Mouse (Mus musculus) neural tube, embryonic 15.5 days (tissue): ENCODE results near the gene B3galt1. TPM values are rescaled to one million over a fixed set of nuclear protein-coding genes. Genes with fewer than 3 reads are reported as not detected.

Source experiments
- ATAC-seq: fragments of 200-750 bp; cut with Nextera tagmentation; 2 replicates; pipeline ENCODE4 v1.8.0; 2017; ENCODE audit warnings: mild to moderate bottlenecking, moderate TSS enrichment, moderate library complexity; ENCODE audit not compliant: low FRiP score
- H3K27ac ChIP-seq: fragments of 300-500 bp; sonication (generic); replicated peaks from 2 replicates; pipeline ENCODE4 v1.5.1; 2015; ENCODE audit warnings: mild to moderate bottlenecking, inconsistent platforms
- H3K27me3 ChIP-seq: fragments of 300-500 bp; sonication (generic); replicated peaks from 2 replicates; pipeline ENCODE4 v1.6.1; 2015; ENCODE audit warnings: inconsistent platforms
- H3K36me3 ChIP-seq: fragments of 300-500 bp; sonication (generic); 2 replicates; pipeline ENCODE4 v1.6.1; 2015; ENCODE audit warnings: inconsistent platforms
- H3K4me1 ChIP-seq: fragments of 300-500 bp; sonication (generic); 2 replicates; pipeline ENCODE4 v1.6.1; 2015; ENCODE audit warnings: inconsistent platforms
- H3K4me2 ChIP-seq: fragments of 300-500 bp; sonication (generic); 2 replicates; pipeline ENCODE4 v1.6.1; 2015; ENCODE audit warnings: inconsistent platforms, mild to moderate bottlenecking, moderate library complexity
- H3K4me3 ChIP-seq: fragments of 300-500 bp; sonication (generic); replicated peaks from 2 replicates; pipeline ENCODE4 v1.5.1; 2015; ENCODE audit warnings: mild to moderate bottlenecking, inconsistent platforms
- H3K9ac ChIP-seq: fragments of 300-500 bp; sonication (generic); replicated peaks from 2 replicates; pipeline ENCODE4 v1.6.1; 2015; ENCODE audit warnings: mild to moderate bottlenecking, inconsistent platforms
- H3K9me3 ChIP-seq: fragments of 300-500 bp; sonication (generic); replicated peaks from 2 replicates; pipeline ENCODE4 v1.6.1; 2016; ENCODE audit warnings: inconsistent platforms
- WGBS: fragments of 180-500 bp; shearing (Covaris S2); methylation state at CpG from one replicate; pipeline ENCODE4 v1.1.7; 2015; ENCODE audit warnings: mixed read lengths; 5-methylcytosine and 5-hydroxymethylcytosine counted together
- polyA plus RNA-seq: library from polyadenylated mRNA; unstranded; fragments of >200 nt; fragmentation: Nextera tagmentation; extraction: Ambion mirVana; gene quantifications from 2 replicates; pipeline ENCODE4 v1.2.1, GENCODE M21; 2015

Gene B3galt1
- polyA plus RNA-seq, 1 experiment from 2014 or later, result 59.7 TPM

GRCm38 (mm10) chr2:68005210-68005609, 439.5 kb downstream of the B3galt1 start:
- 86% methylated on average over 9 of the region's 9 CpGs for WGBS
- ATAC-seq, result no peak

DNA sequence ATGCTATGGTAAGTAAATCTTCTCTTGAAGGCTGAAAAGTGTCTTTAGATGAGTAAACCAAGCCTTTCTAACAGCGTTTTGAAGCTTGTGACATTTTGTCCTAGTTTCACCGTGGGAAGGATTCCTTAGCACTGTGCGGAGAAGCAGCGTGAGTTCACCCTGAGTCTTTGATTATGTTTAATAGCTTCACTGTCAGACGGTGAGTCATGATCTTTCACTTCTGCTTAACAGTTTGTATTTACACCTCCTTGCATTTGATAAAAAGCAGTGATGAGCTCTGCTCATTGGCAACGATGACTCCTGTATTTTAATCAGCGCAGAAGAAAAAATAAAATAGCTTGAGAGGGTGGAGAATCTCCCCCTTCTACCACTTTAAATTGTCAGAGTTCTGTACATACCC, 440.0 kb downstream of the B3galt1 start:
- no peak overlapping the region for H3K27ac ChIP-seq
- no peak for ATAC-seq
- 61% methylated on average over 7 of the region's 7 CpGs for WGBS
- H3K36me3 ChIP-seq, result no peaks in the 10 kb centered on the region
- H3K9me3 ChIP-seq, result no peaks in the 10 kb centered on the region
- H3K4me1 ChIP-seq, result no peaks in the 10 kb centered on the region
- no peaks in the 10 kb centered on the region for H3K27me3 ChIP-seq
- H3K4me2 ChIP-seq, result no peak overlapping the region
- no peak overlapping the region for H3K9ac ChIP-seq
- no peak overlapping the region for H3K4me3 ChIP-seq

More at GRCm38 (mm10) chr2:68005210-68005609, 439.5 kb downstream of the B3galt1 start:
- Histone ChIP-seq H3K27ac (no peak overlapping the region), H3K9ac (no peak overlapping the region), H3K4me2 (no peak overlapping the region), H3K9me3 (no peaks in the 10 kb centered on the region), H3K4me1 (no peaks in the 10 kb centered on the region), H3K4me3 (no peak overlapping the region), H3K36me3 (no peaks in the 10 kb centered on the region), H3K27me3 (no peaks in the 10 kb centered on the region)

DNA sequence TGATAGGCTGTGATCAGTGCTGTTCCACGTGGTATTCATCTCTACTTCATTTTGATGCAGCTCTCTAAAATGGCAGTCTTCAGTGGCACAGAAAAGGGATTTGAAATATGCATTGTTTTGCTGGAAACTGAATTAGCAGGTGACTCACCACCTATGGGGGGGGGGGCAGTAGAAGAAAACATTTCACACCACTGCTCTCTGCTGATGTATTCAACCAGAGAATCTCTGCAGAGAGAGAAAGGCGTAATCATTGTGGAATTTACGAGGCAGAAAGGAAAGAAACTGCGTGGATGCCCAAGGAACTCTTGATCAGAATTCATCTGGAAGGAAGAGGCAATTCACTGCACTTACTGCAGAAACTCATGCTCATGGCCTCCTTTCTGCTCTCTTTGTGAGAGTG, 445.7 kb downstream of the B3galt1 start:
- H3K27ac ChIP-seq, result no peak overlapping the region
- no peaks in the 10 kb centered on the region for H3K27me3 ChIP-seq
- H3K4me2 ChIP-seq, result no peak overlapping the region
- no peaks in the 10 kb centered on the region for H3K4me1 ChIP-seq
- WGBS, result 64% methylated on average over 4 of the region's 4 CpGs
- ATAC-seq, result no peak
- no peak overlapping the region for H3K4me3 ChIP-seq
- H3K9ac ChIP-seq, result no peak overlapping the region
- H3K36me3 ChIP-seq, result no peaks in the 10 kb centered on the region
- no peaks in the 10 kb centered on the region for H3K9me3 ChIP-seq

DNA sequence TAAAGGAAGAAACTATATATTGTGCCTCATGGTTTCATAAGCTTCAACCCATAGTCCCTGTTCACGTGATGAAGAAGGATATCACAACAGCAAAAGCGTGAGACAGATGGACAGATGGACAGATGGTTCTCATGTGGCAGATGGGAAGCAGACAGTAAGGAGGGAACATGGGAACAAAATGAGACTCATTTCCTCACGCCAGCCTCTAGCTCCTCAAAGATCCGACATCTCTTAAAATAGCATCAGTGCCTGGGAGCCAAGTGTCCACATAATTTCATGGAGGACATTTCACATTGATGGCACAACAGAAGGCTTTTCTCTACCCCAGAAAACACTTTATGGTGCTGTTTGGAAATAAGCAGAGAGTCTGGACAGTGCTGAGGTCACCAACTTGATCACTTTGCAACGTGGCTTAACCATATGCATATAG, 454.6 kb downstream of the B3galt1 start:
- Histone ChIP-seq H3K9me3 (no peaks in the 10 kb centered on the region), H3K4me1 (no peaks in the 10 kb centered on the region), H3K9ac (no peak overlapping the region), H3K4me3 (no peak overlapping the region), H3K27me3 (no peaks in the 10 kb centered on the region), H3K36me3 (no peaks in the 10 kb centered on the region), H3K27ac (no peak overlapping the region), H3K4me2 (no peak overlapping the region)
- 84% methylated on average over 5 of the region's 5 CpGs for WGBS
- ATAC-seq, result no peak

DNA sequence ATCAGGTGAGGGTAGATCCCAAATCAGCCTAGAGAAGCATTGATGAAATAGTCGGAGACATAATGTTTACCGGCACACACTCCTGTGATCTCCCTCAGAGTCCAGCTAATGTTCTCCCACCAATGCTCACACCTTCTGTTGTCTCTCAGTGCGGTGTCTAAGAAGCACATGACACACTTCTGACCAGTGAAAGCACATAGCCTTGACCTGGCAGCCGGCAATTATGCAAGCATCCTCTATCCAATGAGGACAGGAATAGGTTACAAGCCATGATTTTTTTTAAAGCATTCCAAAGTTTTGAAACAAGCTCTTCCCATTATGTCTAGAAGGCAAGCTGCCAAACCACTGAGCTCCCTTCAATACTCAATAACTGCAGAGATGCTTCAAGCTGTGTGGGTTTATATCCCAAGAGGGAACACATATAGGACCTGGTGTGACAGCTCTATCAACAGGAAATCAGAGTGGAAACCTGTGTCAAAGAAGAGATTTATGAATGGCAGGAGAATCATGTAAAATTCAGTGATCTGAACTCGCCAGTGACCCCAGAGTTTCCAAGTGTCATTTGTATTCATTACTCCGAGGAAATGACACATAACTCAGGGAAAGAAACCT, 456.0 kb downstream of the B3galt1 start:
- no peaks in the 10 kb centered on the region for H3K4me1 ChIP-seq
- no peaks in the 10 kb centered on the region for H3K9me3 ChIP-seq
- WGBS, result 88% methylated on average over 6 of the region's 6 CpGs
- no peaks in the 10 kb centered on the region for H3K36me3 ChIP-seq
- H3K27ac ChIP-seq, result no peak overlapping the region
- no peak for ATAC-seq
- no peaks in the 10 kb centered on the region for H3K27me3 ChIP-seq
- no peak overlapping the region for H3K9ac ChIP-seq
- H3K4me3 ChIP-seq, result no peak overlapping the region
- no peak overlapping the region for H3K4me2 ChIP-seq

- WGBS, result 97% methylated on average over 2 of the region's 2 CpGs
Observed at GRCm38 (mm10) chr2:68028811-68029210, 463.1 kb downstream of the B3galt1 start.

DNA sequence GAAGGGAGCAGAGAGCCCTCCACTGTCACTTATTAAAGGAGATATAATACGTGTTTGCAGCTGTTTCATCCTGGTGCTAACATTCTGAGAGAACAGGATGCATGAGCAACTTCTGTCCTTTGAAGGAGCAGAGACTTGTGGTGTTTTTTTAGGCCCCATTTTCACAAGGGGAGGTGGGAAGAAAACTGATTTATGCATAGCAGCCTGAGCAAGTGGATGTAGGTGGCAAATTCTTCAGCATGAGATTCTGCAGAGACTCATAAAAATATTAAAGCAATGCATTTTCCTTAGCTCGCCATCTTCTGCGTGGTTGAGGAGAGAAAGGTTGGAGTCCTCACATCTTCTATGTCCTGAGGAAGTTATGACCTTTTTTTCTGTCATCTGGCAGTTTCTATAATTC, 469.0 kb downstream of the B3galt1 start:
- Histone ChIP-seq H3K36me3 (no peaks in the 10 kb centered on the region), H3K9me3 (no peaks in the 10 kb centered on the region), H3K4me1 (no peaks in the 10 kb centered on the region), H3K4me3 (no peak overlapping the region), H3K27me3 (no peaks in the 10 kb centered on the region), H3K4me2 (no peak overlapping the region), H3K9ac (no peak overlapping the region), H3K27ac (no peak overlapping the region)
- 80% methylated on average over 3 of the region's 3 CpGs for WGBS
- ATAC-seq, result no peak

More at GRCm38 (mm10) chr2:68028811-68029210, 463.1 kb downstream of the B3galt1 start:
- Histone ChIP-seq H3K27ac (no peak overlapping the region), H3K36me3 (no peaks in the 10 kb centered on the region), H3K4me1 (no peaks in the 10 kb centered on the region), H3K4me2 (no peak overlapping the region), H3K4me3 (no peak overlapping the region), H3K9me3 (no peaks in the 10 kb centered on the region), H3K27me3 (no peaks in the 10 kb centered on the region), H3K9ac (no peak overlapping the region)
- ATAC-seq, result no peak

- no peak overlapping the region for H3K4me2 ChIP-seq
- no peak overlapping the region for H3K4me3 ChIP-seq
- 82% methylated on average over 5 of the region's 5 CpGs for WGBS
- no peak overlapping the region for H3K9ac ChIP-seq
- H3K27ac ChIP-seq, result no peak overlapping the region
- ATAC-seq, result no peak
- H3K36me3 ChIP-seq, result no peaks in the 10 kb centered on the region
- no peaks in the 10 kb centered on the region for H3K27me3 ChIP-seq
- no peaks in the 10 kb centered on the region for H3K4me1 ChIP-seq
- no peaks in the 10 kb centered on the region for H3K9me3 ChIP-seq
Observed at GRCm38 (mm10) chr2:68040752-68041151, 475.1 kb downstream of the B3galt1 start.

GRCm38 (mm10) chr2:68052481-68052880, 486.8 kb downstream of the B3galt1 start:
- no peak overlapping the region for H3K4me2 ChIP-seq
- ATAC-seq, result no peak
- no peak overlapping the region for H3K9ac ChIP-seq
- H3K9me3 ChIP-seq, result no peaks in the 10 kb centered on the region
- H3K27me3 ChIP-seq, result no peaks in the 10 kb centered on the region
- 92% methylated on average over 6 of the region's 6 CpGs for WGBS
- H3K4me3 ChIP-seq, result no peak overlapping the region
- H3K36me3 ChIP-seq, result no peaks in the 10 kb centered on the region
- no peaks in the 10 kb centered on the region for H3K4me1 ChIP-seq
- no peak overlapping the region for H3K27ac ChIP-seq

DNA sequence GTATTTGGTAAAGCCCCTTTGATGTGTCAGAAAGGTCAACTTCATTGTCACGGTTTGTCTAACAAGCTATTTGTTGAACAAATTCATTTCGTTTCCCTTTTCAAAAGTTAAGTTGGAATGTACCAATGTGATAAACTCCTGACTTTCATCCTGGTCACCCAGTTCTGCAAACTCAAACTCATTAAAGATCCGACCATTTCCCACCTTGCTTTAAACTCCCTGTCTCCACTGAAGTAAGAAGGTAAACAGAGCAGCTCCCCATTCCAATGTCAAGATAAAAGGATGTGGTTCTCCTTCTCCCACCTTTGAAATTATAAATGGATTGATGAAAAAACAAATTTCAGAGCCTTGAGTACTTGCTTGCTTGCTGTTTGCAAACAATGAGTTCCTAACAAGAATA, 487.6 kb downstream of the B3galt1 start:
- WGBS, result 74% methylated on average over 3 of the region's 3 CpGs
- Histone ChIP-seq H3K4me3 (no peak overlapping the region), H3K4me2 (no peak overlapping the region), H3K9me3 (no peaks in the 10 kb centered on the region), H3K9ac (no peak overlapping the region), H3K27ac (no peak overlapping the region), H3K36me3 (no peaks in the 10 kb centered on the region), H3K4me1 (no peaks in the 10 kb centered on the region), H3K27me3 (no peaks in the 10 kb centered on the region)
- no peak for ATAC-seq

- Histone ChIP-seq H3K9ac (no peak overlapping the region), H3K4me2 (no peak overlapping the region), H3K27me3 (no peaks in the 10 kb centered on the region), H3K9me3 (no peaks in the 10 kb centered on the region), H3K36me3 (no peaks in the 10 kb centered on the region), H3K4me3 (no peak overlapping the region), H3K27ac (no peak overlapping the region), H3K4me1 (no peaks in the 10 kb centered on the region)
- 88% methylated on average over 4 of the region's 4 CpGs for WGBS
- ATAC-seq, result no peak
Observed at GRCm38 (mm10) chr2:68061341-68061740, 495.7 kb downstream of the B3galt1 start.

DNA sequence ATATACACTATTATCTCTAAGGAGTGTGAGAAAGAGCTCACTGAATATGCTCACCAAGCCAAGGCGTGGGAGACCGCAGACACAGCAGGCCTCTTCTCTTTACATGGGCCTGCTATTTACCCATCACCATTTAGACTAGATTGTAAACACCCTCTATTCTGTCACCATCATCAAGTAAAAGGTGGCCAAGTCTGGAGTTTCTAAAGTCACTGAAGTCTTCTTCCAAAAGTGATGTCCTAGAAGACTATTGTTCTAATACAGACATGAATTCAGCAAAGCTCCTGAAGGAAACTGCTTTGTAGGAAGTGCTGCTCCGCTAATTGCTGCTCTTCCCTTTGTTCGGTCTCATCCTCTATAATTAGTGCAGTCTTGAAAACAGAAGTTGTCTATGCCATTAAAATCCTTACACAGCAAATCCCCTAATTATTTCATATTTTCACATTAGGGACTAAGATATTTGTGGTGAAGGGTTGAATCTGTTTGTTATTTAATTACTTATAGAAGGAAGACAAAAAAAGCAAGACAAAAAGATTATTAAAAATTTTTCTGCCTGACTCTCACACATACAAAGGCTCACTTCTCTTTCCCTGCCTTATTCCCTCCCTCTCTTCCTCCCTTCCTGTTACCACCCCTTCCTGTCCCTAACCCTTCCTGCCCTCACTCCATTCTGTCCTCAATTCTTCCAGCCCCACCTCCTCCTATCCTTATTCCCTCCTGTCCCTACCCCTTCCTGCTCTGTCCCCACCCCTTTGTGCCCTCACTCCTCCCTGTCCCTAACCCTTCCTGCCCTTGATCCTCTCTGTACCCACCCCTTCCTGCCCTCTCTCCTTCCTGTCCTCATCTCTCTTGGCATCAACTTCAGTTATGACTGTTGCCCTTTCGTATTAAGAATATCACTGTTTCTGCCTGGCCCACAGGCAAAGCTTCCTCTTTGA, 514.0 kb downstream of the B3galt1 start:
- Histone ChIP-seq H3K9ac (no peak overlapping the region), H3K36me3 (no peaks in the 10 kb centered on the region), H3K4me2 (no peak overlapping the region), H3K4me1 (no peaks in the 10 kb centered on the region), H3K9me3 (no peaks in the 10 kb centered on the region), H3K27me3 (no peaks in the 10 kb centered on the region), H3K27ac (no peak overlapping the region), H3K4me3 (no peak overlapping the region)
- no peak for ATAC-seq
- WGBS, result 73% methylated on average over 5 of the region's 5 CpGs
